Mouse (Mus musculus) C2C12 (cell line): ENCODE results near the gene Olfr520. TPM values are rescaled to one million over a fixed set of nuclear protein-coding genes. Genes with fewer than 3 reads are reported as not detected.

ENCODE experiments used
- H3K27me3 ChIP-seq: one replicate; pipeline ENCODE4 v1.6.1; 2011; ENCODE audit not compliant: control insufficient read depth, insufficient read depth, insufficient read length
- H3K36me3 ChIP-seq: one replicate; pipeline ENCODE4 v1.6.1; 2011; ENCODE audit not compliant: control insufficient read depth, insufficient read depth
- H3K4me3 ChIP-seq: one replicate; pipeline ENCODE4 v1.5.1; 2011; ENCODE audit warnings: mild to moderate bottlenecking, control low read depth; ENCODE audit not compliant: poor library complexity, insufficient read depth, severe bottlenecking
- H3K79me2 ChIP-seq: one replicate; pipeline ENCODE4 v1.6.1; 2011; ENCODE audit not compliant: control insufficient read depth, insufficient read depth
- H3K79me3 ChIP-seq: one replicate; pipeline ENCODE4 v1.6.1; 2011; ENCODE audit warnings: low read depth, control low read depth
- H3ac ChIP-seq: one replicate; pipeline ENCODE3; 2011; ENCODE audit warnings: low read depth; ENCODE audit not compliant: control insufficient read depth, insufficient read length
- CEBPB ChIP-seq: IDR thresholded peaks from one replicate; pipeline ENCODE4 v1.6.1; 2011; ENCODE audit warnings: low read depth, mild to moderate bottlenecking, control low read depth, moderate library complexity
- CTCF ChIP-seq: IDR thresholded peaks from one replicate; pipeline ENCODE4 v1.5.1; 2011; ENCODE audit not compliant: control insufficient read depth, insufficient read depth, insufficient read length
- FOSL1 ChIP-seq: IDR thresholded peaks from one replicate; pipeline ENCODE4 v1.8.0; 2011; ENCODE audit warnings: mild to moderate bottlenecking, low read length; ENCODE audit not compliant: poor library complexity, insufficient read depth, severe bottlenecking
- MAX ChIP-seq: IDR thresholded peaks from one replicate; pipeline ENCODE4 v1.6.1; 2011; ENCODE audit warnings: mild to moderate bottlenecking, control low read depth
- MYOD1 ChIP-seq: IDR thresholded peaks from one replicate; pipeline ENCODE4 v1.6.1; 2011; ENCODE audit warnings: low read depth; ENCODE audit not compliant: control insufficient read depth, insufficient read length
- MYOG ChIP-seq: IDR thresholded peaks from one replicate; pipeline ENCODE4 v1.6.1; 2011; ENCODE audit not compliant: control insufficient read depth, insufficient read length; ENCODE audit errors: extremely low read depth
- USF1 ChIP-seq: IDR thresholded peaks from one replicate; pipeline ENCODE4 v1.6.1; 2011; ENCODE audit warnings: low read depth, mild to moderate bottlenecking, control low read depth, moderate library complexity
- polyA plus RNA-seq: library from polyadenylated mRNA; unstranded; fragments of >200 nt; fragmentation: generic; extraction: Trizol; gene quantifications from one replicate; pipeline ENCODE4 v1.2.1, GENCODE M21; 2012; ENCODE audit warnings: missing spikeins

Gene Olfr520
- polyA plus RNA-seq, 1 experiment = not detected

DNA sequence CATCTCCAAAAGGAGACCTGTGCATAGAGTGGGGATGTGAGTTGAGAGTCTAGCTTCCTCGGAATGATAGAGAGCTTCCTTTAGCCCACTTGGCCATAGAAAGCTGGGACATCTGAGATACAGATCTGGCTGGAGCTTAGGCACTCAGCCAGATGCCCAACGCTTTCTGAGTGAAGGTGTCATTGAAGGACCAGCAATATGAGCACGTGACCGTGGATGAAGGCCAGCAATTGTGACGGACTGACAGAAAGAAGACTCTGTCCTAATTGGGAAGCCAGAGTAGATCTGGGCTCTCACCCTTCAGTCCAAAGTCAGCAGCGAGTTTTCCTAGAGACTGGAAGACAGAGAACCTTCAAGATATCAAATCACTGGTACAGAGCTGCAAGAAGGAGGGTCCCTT lies 22.4 kb upstream of the Olfr520 start:
- TF ChIP-seq MYOD1 = no peak
- no peak for TF ChIP-seq FOSL1
- no peak for TF ChIP-seq MYOG
- no peak for TF ChIP-seq CTCF
- no peak for TF ChIP-seq USF1
- TF ChIP-seq MAX = no peak
- TF ChIP-seq CEBPB = no peak
- Histone ChIP-seq H3K79me3 (no peaks in the 10 kb centered on the region), H3K4me3 (no peak overlapping the region), H3K36me3 (no peaks in the 10 kb centered on the region), H3K27me3 (peaks cover 30% of the 10 kb centered on the region), H3K79me2 (no peaks in the 10 kb centered on the region), H3ac (no peak overlapping the region)

DNA sequence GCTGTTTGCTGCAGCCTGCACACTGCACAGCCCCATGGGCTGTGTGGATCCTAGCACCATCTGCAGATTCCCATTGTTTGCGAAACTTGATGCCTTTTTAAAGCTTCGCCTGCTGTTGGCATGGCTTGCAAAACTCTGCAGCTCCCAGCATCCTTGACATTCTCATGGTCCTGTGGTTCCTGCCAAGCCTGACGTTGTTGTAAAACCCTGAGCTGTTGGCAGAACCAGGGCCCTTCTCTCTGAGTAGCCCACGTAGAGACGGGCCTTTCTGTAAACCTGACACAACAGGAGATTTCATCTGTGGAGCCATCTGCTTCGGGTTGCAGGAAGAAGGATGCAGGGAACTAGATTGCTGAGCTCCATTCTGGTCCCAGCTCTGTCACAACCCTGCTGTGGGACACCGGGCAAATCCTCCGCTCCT lies 21.8 kb upstream of the Olfr520 start:
- H3K79me3 ChIP-seq = no peaks in the 10 kb centered on the region
- no peak overlapping the region for H3K4me3 ChIP-seq
- TF ChIP-seq USF1 (no peak), MYOD1 (no peak), CTCF (no peak), MYOG (no peak), FOSL1 (no peak), CEBPB (no peak), MAX (no peak)
- no peaks in the 10 kb centered on the region for H3K79me2 ChIP-seq
- H3ac ChIP-seq = no peak overlapping the region
- no peaks in the 10 kb centered on the region for H3K36me3 ChIP-seq
- peaks cover 30% of the 10 kb centered on the region for H3K27me3 ChIP-seq

DNA sequence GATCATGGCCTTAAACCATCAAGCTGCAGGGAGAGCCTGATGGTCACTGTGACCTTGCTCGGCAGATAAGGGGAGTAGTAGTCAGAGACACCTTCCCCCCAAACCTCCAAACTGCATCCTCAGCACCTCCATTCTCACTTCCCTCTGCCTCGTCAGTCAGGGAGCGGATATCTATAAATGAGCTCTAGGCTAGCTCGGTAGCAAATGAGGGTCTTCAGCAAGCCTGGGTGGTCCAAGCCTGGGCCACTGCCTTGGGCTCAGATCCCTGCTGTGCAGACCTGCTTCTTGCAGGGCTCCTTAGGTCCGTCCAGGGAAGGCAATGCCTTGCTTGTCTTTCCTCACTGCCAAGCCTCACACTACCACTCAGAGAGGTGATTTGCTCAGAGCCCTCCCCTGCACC lies 21.3 kb upstream of the Olfr520 start:
- Histone ChIP-seq H3K27me3 (peaks cover 34% of the 10 kb centered on the region), H3K79me2 (no peaks in the 10 kb centered on the region), H3K79me3 (no peaks in the 10 kb centered on the region), H3K4me3 (no peak overlapping the region), H3ac (no peak overlapping the region), H3K36me3 (no peaks in the 10 kb centered on the region)
- TF ChIP-seq MYOG = no peak
- TF ChIP-seq CTCF = no peak
- TF ChIP-seq USF1 = no peak
- TF ChIP-seq CEBPB = no peak
- TF ChIP-seq MYOD1 = no peak
- TF ChIP-seq FOSL1 = no peak
- TF ChIP-seq MAX = no peak

DNA sequence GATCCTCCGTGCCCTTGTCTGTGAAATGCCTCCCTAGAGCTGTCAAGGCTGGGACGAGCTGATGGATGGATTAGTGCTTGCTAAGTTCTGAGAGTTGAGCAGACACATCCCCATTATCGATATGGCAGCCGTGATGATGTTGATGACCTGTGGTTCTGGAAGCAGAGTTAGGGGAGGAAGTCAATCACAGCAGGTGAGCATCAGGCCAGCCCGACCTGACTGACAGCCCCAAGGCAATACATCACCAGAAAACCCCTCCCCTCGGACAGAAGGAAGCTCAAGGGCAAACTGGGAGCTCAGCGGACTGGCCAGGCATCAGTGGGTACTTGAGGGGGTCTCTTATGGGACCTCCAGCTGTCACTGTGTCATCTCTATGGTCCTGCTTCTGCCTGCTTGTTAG lies 20.1 kb upstream of the Olfr520 start:
- H3K79me3 ChIP-seq = no peaks in the 10 kb centered on the region
- no peak overlapping the region for H3K4me3 ChIP-seq
- no peaks in the 10 kb centered on the region for H3K79me2 ChIP-seq
- peaks cover 31% of the 10 kb centered on the region for H3K27me3 ChIP-seq
- H3ac ChIP-seq = no peak overlapping the region
- TF ChIP-seq CEBPB (no peak), CTCF (no peak), MAX (no peak), FOSL1 (no peak), MYOD1 (no peak), USF1 (no peak), MYOG (no peak)
- H3K36me3 ChIP-seq = no peaks in the 10 kb centered on the region

DNA sequence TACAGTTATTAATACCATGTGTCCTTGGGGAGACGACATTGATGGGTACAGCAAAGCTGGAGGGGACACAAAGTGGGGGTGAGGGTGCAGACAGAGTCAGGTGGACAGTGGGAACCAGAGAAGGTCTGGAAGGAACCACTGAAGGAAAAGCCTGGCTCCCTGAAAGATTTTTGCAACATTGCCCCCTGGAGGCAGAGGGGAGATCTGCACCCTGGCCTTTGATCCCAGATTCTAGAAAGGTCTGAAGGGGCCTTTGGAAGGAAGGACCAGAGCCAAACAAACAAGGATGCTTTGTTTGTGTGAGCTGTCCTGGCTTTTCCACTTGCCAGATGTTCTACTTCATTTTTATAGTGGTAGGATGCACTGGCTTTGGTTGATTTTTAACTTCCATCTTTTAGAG lies 19.6 kb upstream of the Olfr520 start:
- no peaks in the 10 kb centered on the region for H3K79me2 ChIP-seq
- no peaks in the 10 kb centered on the region for H3K79me3 ChIP-seq
- no peak overlapping the region for H3ac ChIP-seq
- no peak overlapping the region for H3K4me3 ChIP-seq
- H3K36me3 ChIP-seq = no peaks in the 10 kb centered on the region
- TF ChIP-seq CTCF = peak; percentile 24
- no peak for TF ChIP-seq CEBPB
- peaks cover 27% of the 10 kb centered on the region for H3K27me3 ChIP-seq

DNA sequence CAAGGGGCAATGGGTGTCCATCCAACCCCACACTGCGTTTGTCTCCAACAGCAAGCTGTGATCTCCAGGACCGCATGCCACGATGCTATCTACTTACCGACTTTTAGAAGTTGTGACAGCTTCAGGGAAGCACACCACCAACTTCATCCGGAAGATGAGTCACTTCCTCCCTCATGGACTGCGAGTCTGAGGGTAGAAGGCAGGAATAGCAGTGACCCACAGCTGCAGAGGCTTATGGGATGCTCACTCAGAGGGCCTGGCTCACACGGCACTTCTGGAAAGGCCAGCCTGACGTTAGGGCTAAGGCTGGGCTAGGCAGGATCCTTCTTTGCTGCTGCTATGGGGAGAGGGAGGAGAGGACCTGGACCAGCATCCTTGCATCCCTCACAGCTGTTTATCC lies 18.9 kb upstream of the Olfr520 start, which contains the start of gene Slco2b1:
Gene Slco2b1 (minus strand): TSS at position 175 of the 400 bp plus-strand sequence.
- Histone ChIP-seq H3K36me3 (no peaks in the 10 kb centered on the region), H3ac (no peak within 1 kb of the TSS), H3K79me3 (no peaks in the 10 kb centered on the region), H3K4me3 (no peak within 1 kb of the TSS), H3K79me2 (no peaks in the 10 kb centered on the region), H3K27me3 (peaks cover 27% of the 10 kb centered on the region)
- no peak for TF ChIP-seq MYOD1
- TF ChIP-seq CTCF = no peak
- TF ChIP-seq USF1 = no peak
- no peak for TF ChIP-seq MYOG
- no peak for TF ChIP-seq MAX
- no peak for TF ChIP-seq CEBPB
- no peak for TF ChIP-seq FOSL1
